Mouse (Mus musculus): ENCODE measurements around the gene St7. TPM values are rescaled to one million over a fixed set of nuclear protein-coding genes. Genes with fewer than 3 reads are reported as not detected.

Gene St7
- total and polyA plus RNA-seq, 2 experiments from 2014 or later, result 41.9 to 67.3 TPM

DNA sequence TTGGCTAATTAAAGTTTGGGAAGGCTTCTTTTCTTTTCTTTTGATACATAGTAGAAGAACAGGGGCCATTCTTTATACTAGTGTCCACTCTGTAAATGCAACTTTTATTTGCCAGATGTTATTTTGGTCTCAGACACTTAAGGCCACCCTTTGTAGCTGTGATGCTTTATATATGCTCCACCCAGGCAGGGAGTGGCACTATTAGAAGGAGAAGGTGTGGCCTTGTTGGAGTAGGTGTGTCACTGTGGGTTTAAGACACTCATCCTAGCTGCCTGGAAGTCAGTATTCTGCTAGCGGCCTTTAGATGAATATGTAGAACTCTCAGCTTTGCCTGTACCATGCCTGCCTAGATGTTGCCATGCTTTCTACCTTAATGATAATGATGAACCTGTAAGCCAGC is 137.2 kb downstream of the St7 start:
- no peak for TF ChIP-seq CTCF (IDR thresholded peaks at IDR 0.05; ENCODE audit: low read depth)
- Histone ChIP-seq H3K9me3 (ENCODE audit: low read length) (no peaks in the 10 kb centered on the region), H3K9ac (no peak overlapping the region), H3K27ac (ENCODE audit: low read depth, low read length) (no peak overlapping the region), H3K4me1 (ENCODE audit: insufficient read depth) (no peaks in the 10 kb centered on the region), H3K4me3 (ENCODE audit: low read depth, low read length) (no peak overlapping the region), H3K36me3 (ENCODE audit: insufficient read depth) (peaks cover 15% of the 10 kb centered on the region), H3K27me3 (ENCODE audit: insufficient read depth, low read length) (no peaks in the 10 kb centered on the region), H3K4me2 (ENCODE audit: low read depth) (no peak overlapping the region)
- ATAC-seq (no peak), DNase-seq (no peak)
- 97% methylated on average over 1 of the region's 1 CpGs for WGBS

DNA sequence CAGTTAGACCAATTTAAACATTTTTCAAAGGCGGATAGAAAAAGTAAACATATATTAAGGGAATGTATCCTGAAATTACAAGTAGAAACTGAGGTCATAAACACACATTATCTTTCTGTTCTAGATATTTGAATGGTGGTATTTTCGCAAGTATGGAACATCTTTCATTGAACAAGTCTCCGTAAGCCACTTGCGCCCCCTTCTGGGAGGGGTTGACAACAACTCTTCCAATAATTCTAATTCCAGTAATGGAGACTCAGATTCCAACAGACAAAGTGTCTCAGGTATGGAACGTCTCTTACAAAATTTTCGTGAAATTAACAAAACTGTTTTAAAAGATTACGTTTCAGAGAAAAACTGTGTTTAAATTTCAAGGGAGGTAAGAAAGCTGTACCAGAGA is 141.8 kb downstream of the St7 start:
- ATAC-seq, result no peak
- peaks cover 13% of the 10 kb centered on the region for H3K36me3 ChIP-seq (ENCODE audit: insufficient read depth)
- TF ChIP-seq CTCF (IDR thresholded peaks at IDR 0.05; ENCODE audit: low read depth), result peak; percentile 72

DNA sequence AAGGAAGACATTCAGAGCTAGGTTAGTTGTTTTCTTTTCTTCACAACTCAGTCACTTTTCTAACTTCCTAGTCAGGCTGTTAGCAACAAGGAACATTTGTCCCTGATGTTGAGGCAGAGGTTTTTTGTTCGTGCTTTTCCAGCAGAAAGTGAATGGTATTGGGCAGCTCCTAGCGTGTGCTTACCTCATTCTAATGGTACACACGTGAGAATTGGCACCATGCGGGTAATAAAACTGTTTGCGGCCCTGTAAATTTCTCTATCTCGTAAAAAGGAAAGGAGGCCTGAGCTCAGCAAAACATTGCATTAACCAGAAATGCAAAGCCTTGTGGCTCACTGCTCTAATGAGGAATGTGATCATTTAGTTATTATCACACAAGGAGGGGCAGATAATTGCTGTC is 143.0 kb downstream of the St7 start:
- WGBS, result 82% methylated on average over 6 of the region's 6 CpGs
- no peak for TF ChIP-seq CTCF (IDR thresholded peaks at IDR 0.05; ENCODE audit: low read depth)
- no peak overlapping the region for H3K9ac ChIP-seq
- H3K4me3 ChIP-seq (ENCODE audit: low read depth, low read length), result no peak overlapping the region
- H3K9me3 ChIP-seq (ENCODE audit: low read length), result no peaks in the 10 kb centered on the region
- ATAC-seq (no peak), DNase-seq (no peak)
- no peaks in the 10 kb centered on the region for H3K27me3 ChIP-seq (ENCODE audit: insufficient read depth, low read length)
- H3K27ac ChIP-seq (ENCODE audit: low read depth, low read length), result no peak overlapping the region
- peaks cover 13% of the 10 kb centered on the region for H3K36me3 ChIP-seq (ENCODE audit: insufficient read depth)
- no peak overlapping the region for H3K4me2 ChIP-seq (ENCODE audit: low read depth)
- H3K4me1 ChIP-seq (ENCODE audit: insufficient read depth), result no peaks in the 10 kb centered on the region

More for the DNA sequence above, 141.8 kb downstream of the St7 start:
- H3K27me3 ChIP-seq (ENCODE audit: insufficient read depth, low read length), result no peaks in the 10 kb centered on the region
- no peak overlapping the region for H3K4me3 ChIP-seq (ENCODE audit: low read depth, low read length)
- no peak overlapping the region for H3K9ac ChIP-seq
- 37% methylated on average over 7 of the region's 7 CpGs for WGBS
- DNase-seq, result peak; percentile 70
- H3K9me3 ChIP-seq (ENCODE audit: low read length), result no peaks in the 10 kb centered on the region
- no peak overlapping the region for H3K27ac ChIP-seq (ENCODE audit: low read depth, low read length)
- no peaks in the 10 kb centered on the region for H3K4me1 ChIP-seq (ENCODE audit: insufficient read depth)
- no peak overlapping the region for H3K4me2 ChIP-seq (ENCODE audit: low read depth)

DNA sequence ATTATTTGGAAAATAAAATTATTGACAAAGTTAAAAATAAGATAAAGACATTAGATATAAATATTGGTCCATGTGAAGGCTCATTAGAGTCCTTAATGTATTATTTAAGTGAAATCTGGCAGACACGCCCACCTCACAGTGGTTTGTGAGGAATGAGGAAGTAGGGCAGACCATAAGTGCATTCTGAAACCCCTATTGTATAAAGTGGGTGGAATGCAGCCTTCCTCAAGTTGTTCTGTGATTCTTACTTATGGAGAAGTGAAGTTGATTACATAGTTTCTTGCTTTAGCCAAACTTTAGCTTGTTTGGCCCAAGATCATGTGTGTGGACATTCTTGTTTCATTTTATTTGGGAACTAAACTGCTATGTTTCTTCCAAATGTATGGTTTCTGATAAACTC is 144.9 kb downstream of the St7 start:
- H3K36me3 ChIP-seq (ENCODE audit: insufficient read depth), result peaks cover 11% of the 10 kb centered on the region
- no peaks in the 10 kb centered on the region for H3K9me3 ChIP-seq (ENCODE audit: low read length)
- H3K27ac ChIP-seq (ENCODE audit: low read depth, low read length), result no peak overlapping the region
- H3K4me3 ChIP-seq (ENCODE audit: low read depth, low read length), result no peak overlapping the region
- DNase-seq (no peak), ATAC-seq (no peak)
- H3K9ac ChIP-seq, result no peak overlapping the region
- WGBS, result 90% methylated on average over 1 of the region's 1 CpGs
- no peak for TF ChIP-seq CTCF (IDR thresholded peaks at IDR 0.05; ENCODE audit: low read depth)
- H3K4me2 ChIP-seq (ENCODE audit: low read depth), result no peak overlapping the region
- no peaks in the 10 kb centered on the region for H3K27me3 ChIP-seq (ENCODE audit: insufficient read depth, low read length)
- H3K4me1 ChIP-seq (ENCODE audit: insufficient read depth), result no peaks in the 10 kb centered on the region

DNA sequence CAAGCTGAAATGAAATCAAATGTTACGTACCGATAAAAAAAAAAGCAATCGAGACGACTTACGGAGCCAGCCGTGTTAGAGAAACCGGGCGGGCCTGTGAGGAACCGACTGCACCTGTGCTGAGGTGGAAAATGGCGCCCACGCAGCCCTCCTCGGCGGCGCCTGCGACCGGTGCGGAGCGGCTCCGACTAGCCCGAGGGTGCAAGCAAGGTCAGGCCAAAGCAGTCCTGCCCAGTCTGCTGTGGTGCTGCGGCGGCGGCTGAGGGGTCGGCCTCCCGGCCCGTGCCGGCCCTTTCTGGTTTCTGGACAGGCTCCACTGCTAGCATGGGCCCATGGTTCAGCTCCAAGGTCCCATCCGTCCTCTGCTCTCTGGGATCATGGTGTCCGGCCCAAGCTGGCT is 147.7 kb downstream of the St7 start:
- no peak for DNase-seq
- Histone ChIP-seq H3K4me1 (ENCODE audit: insufficient read depth) (no peaks in the 10 kb centered on the region), H3K9me3 (ENCODE audit: low read length) (no peaks in the 10 kb centered on the region), H3K4me3 (ENCODE audit: low read depth, low read length) (no peak overlapping the region), H3K9ac (no peak overlapping the region), H3K27me3 (ENCODE audit: insufficient read depth, low read length) (no peaks in the 10 kb centered on the region), H3K4me2 (ENCODE audit: low read depth) (no peak overlapping the region), H3K27ac (ENCODE audit: low read depth, low read length) (no peak overlapping the region), H3K36me3 (ENCODE audit: insufficient read depth) (peaks cover 6% of the 10 kb centered on the region)
- TF ChIP-seq CTCF (IDR thresholded peaks at IDR 0.05; ENCODE audit: low read depth), result no peak
- ATAC-seq, result no peak
- 86% methylated on average over 29 of the region's 29 CpGs for WGBS

DNA sequence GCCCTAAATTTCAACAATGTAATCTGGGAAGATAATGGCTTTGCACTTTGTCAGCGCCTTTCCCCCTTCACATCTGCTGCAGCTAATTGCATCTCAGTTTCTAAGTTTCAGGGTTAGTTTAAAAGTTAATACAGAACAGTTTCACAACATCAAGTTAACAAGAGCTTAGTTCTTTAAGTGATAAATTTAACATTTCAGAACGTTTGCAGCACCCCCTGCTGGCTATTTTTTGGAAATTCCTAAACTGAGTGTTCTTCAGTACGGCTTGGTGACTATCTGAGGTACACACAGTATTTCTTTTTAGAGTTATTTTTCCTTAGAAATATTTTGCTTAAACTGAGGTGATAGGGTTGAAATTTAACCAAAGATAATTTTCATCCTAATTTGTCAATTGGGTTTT is 150.0 kb downstream of the St7 start:
- ATAC-seq, result peak; percentile 20; the same call in 1 of the 2 replicates
- 32% methylated on average over 3 of the region's 3 CpGs for WGBS
- DNase-seq, result peak; percentile 85

DNA sequence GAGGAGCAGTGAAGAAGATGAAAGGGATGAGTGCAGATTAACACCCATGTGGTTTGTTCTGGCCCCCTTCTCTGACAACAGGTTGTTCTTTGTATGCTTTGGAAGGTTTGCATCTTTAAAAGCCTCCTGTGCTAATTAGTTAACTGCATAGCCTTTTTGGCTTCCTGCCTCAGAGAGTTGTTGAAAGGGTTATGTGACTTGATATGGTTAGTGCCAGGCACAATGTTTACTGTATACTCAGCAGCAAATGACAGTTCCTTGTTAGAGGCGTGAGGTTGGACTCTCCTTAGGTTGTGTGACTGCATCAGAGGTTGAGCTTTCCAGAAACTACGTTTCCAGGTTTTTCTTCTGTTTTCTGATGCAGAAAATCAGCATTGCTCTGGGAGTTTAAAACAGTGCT is 158.6 kb downstream of the St7 start:
- DNase-seq (no peak), ATAC-seq (no peak)
- Histone ChIP-seq H3K27ac (ENCODE audit: low read depth, low read length) (no peak overlapping the region), H3K4me1 (ENCODE audit: insufficient read depth) (no peaks in the 10 kb centered on the region), H3K9me3 (ENCODE audit: low read length) (no peaks in the 10 kb centered on the region), H3K9ac (no peak overlapping the region), H3K4me2 (ENCODE audit: low read depth) (no peak overlapping the region), H3K36me3 (ENCODE audit: insufficient read depth) (peaks cover 26% of the 10 kb centered on the region; the same call in 1 of the 2 replicates), H3K4me3 (ENCODE audit: low read depth, low read length) (no peak overlapping the region), H3K27me3 (ENCODE audit: insufficient read depth, low read length) (no peaks in the 10 kb centered on the region)
- no peak for TF ChIP-seq CTCF (IDR thresholded peaks at IDR 0.05; ENCODE audit: low read depth)
- WGBS, result 36% methylated on average over 2 of the region's 2 CpGs

More for the DNA sequence above, 150.0 kb downstream of the St7 start:
- Histone ChIP-seq H3K9ac (no peak overlapping the region), H3K27me3 (ENCODE audit: insufficient read depth, low read length) (no peaks in the 10 kb centered on the region), H3K4me1 (ENCODE audit: insufficient read depth) (no peaks in the 10 kb centered on the region), H3K27ac (ENCODE audit: low read depth, low read length) (no peak overlapping the region), H3K4me2 (ENCODE audit: low read depth) (no peak overlapping the region), H3K9me3 (ENCODE audit: low read length) (no peaks in the 10 kb centered on the region), H3K4me3 (ENCODE audit: low read depth, low read length) (no peak overlapping the region), H3K36me3 (ENCODE audit: insufficient read depth) (peaks cover 6% of the 10 kb centered on the region)
- peak; percentile 60 for TF ChIP-seq CTCF (IDR thresholded peaks at IDR 0.05; ENCODE audit: low read depth)
